Mouse (Mus musculus) regulatory T cell (primary cell): Measurements from ENCODE around the gene Lmbr1l.
"Not testable (repeated sequence)": the region's sequence is repeated elsewhere in the genome, so short reads cannot be mapped to it uniquely, and the experiment has no call there.

Source experiments
- in situ Hi-C: fragments of 300-600 bp; cut with MboI, MseI; formaldehyde crosslinking; loops from one replicate; pipeline ENCODE4 v1.15.1; 2025; ENCODE audit warnings: high pct_unique_total_duplicates

Lmbr1l gene

DNA sequence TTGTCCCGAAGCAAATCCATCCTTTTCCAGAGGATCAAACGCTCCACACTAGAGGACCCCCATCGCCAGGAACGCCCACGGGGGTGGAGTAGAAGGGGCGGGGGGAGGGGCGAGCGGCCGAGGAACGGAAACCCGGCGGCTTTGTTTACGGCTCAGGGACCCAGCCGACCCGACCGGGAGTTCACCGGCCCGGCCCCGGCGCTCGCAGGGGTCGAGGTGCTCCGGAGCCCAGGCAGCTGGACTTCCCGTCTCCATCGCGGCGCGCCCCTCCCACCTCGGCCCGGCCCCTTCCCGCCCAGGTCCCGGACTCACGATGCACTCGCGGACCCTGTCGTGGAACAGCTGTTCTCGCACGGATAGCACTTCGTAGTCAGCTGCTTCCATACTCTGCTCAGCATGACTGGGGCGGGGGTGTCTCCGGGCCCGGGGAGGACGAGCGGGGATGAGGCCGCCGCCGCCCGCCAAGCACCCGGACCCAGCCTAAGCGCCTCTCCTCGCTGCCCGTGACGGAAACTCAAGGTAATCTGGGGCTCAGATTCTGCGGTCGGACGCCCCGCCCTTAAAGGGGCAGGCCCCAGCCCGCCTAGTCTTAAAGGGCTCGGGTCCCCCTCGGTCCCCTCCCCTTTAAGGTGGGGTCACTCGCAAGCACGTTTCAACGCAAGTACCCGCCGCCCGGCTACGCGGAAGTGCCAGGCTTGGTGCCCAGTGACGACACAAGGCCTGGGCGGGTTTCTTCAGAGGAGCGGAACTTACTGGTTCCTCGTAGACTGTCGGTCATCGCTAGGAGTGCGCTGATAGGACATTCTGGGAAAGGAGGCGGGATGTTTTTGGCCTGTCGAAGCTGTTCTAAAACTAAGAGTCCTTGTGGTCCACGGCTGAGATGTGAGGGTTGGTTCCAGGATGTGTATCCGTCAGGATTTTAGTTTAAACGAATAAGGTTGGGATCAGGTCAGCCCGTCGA lies at the start of gene Lmbr1l:
Gene Lmbr1l (minus strand): TSS at position 694 of the 961 bp plus-strand sequence.
- in situ Hi-C loops: loop anchor here (5.0 kb wide), 1 partner anchor 36 kb away; no protein-coding TSS in a partner anchor

DNA sequence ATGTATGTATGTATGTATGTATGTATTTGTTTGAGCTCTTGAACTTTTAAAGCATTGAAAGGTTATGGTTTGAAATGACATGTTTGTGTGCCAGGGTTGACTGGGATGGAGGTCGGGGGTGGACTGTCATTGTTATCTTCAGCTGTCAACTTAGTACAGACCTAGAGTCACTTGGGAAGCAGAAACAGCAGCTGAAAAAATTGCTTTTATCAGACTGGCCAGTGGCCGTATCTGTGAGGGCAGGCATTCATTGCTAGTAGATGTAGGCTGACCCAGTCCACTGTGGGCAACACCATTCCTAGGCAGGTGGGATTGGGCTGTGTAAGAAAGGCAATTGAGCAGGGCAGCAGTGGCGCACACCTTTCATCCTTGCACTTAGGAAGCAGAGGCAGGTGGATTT lies 41.5 kb upstream of the Lmbr1l start:
- in situ Hi-C loops: no loop called here

DNA sequence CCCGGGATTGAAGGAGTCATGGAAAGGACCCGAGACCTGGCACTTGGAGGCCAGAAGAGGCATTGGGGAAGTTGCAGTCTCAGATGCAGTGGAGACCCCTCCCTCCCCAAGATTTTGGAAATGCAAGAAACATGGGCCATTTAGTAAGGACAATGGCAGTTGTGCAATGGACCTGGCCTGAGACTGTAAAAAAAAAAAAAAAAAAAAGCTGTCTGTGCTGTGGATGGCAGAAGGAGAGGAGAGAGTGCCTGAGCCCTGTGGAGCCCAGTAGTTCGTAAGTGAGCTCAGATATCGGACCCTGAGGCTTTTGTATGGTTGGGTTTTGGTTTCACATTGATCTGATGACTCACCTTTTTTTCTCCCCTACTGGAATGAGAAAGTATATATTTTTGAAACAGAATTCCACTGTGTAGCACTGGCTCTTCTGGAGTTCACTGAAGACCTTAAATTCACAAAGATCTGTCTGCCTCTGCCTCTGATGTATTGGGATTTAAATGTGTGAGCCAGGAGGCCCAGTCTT lies 40.9 kb upstream of the Lmbr1l start:
- in situ Hi-C loops: no loop called here

DNA sequence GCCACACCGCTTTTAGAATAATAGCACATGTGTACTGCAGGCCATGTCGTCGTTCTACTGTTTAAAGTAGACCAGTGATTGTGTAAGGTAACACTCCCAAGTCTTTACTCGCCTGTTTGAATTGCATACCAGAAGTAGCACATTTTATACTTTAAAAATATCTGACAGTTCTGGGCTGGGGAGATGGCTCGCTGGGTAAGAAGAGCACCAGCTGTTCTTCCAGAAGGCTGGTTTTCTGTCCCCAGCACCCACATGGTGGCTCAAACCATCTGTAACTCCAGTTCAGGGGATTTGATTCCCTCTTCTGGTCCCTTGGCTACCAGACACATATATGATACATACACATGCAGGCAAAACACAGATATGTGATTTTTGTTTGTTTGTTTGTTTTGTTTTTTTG lies 39.4 kb upstream of the Lmbr1l start:
- in situ Hi-C loops: no loop called here

DNA sequence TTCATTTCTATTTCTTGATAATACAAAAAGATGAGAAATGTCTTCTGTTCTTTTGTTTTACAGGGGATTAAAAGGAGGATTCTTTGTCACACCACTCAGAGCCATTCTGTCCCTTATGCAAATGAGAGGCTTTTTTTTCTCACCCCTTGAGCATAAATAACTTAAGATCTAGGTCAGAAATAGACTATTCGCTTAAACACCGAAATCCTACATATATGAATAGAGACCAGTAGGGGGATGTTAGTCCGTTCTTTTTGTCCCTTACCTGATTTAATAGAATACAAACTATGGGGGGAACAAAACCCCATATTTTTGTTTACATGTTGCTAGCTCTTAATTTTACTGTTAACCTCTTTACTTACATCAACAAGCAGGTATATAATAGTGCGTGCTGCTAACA lies 38.0 kb upstream of the Lmbr1l start:
- in situ Hi-C loops: no loop called here

DNA sequence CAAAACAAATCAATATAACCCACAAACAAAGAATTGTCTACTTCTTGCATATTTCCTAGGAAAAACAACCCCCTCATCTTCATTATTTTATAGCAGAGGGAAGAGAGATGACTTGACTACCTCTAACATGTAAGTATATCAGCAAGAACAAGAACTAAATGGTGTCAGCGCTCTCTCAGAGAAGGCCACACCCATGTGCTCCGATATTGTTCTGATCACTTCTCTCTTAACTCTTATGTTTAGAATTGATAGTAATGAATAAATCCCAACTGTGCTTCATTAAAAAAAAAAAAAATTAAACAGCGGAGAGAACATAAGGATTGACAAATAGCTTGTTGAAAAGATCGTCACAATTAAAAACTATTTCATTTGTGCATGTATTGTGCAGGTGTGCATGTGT lies 37.3 kb upstream of the Lmbr1l start:
- in situ Hi-C loops: no loop called here

DNA sequence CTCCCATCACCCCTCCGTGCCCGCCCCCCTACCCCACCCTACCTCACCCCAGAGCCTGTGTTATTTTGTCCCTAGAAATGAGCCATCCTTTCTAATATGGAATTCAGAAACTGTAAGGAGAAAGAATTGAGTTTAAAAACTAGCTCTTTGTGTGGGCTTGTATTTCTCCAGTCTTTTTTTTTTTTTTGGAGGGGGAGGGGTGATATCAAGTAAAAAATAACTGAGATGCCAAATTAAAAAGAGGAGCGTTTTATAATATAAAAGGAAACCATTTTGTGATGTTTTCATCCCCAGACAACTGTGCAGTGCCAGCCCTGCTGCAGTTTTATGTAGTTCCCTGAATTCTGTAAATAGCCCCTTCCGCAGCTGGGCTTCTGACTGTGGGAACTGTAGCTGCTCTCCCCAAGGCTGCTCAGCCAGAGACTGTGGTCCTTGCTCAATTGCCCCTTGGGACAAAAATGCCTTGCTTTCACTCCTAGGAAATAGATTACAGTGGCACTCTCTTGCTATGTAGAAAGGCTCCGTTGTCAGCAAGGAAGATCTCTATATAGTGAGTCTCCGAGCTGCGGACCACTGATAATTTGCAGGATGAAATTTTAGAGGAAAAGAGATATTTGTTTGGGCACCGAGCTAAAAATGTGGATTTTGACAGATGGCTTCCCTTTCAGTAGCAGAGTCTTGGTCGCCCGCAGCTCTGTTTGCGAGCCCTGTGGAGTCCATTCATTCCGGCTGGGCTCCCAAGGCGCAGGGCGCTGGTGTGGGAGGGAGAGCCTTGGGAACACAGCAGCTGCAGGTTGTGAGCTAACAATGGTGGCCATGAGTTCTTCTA lies 36.6 kb upstream of the Lmbr1l start:
- in situ Hi-C loops: no loop called here

DNA sequence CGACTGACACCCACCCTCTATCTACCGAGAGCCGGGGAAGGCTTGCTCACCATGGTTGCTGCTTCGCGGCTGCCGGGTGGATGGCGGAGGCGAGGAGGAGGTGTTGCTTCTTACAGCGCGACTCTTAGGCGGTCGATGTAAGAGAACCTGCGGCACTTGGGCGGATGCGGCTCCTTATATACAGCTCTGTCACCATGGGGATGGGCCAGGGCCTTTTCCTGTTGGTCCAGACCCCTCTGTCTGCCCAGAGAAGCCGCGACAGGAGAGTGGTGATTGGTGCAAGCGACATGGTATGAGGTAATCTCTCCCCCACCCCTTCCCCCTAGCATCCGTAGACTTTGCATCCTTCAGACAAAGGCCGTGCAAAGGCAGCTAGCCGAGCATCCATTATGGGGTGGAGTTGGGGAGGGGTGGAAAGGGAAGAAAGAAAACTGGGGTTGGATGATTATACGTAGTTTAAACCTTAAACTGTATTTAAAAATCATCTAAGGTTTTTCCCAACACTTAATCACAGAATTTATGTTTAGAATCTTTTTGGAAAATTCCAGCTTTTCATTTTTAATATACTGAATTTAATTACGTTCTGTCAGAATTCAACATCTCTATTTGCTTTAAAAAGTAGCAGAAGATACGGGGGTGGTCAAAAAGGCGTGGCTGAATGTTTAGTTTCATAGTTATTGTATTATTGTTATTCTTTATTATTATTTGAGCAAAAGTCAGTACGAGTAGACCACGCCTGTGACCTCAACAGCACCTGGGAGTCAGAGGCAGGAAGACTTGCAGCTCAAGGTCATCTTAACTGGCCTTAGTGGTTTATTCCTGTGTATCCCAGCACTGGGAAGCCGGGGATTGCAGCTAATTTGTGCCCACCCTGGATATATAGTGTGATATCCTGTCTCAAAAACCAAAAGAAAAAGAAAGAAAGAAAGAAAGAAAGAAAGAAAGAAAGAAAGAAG lies 35.6 kb upstream of the Lmbr1l start, which contains the start of the genes Gm49450 and Tuba1a:
Gene Gm49450 (minus strand): TSS at position 151 of the 956 bp plus-strand sequence.
Gene Tuba1a (minus strand): TSS at position 303 of the 956 bp plus-strand sequence.
- in situ Hi-C loops: no loop called here

DNA sequence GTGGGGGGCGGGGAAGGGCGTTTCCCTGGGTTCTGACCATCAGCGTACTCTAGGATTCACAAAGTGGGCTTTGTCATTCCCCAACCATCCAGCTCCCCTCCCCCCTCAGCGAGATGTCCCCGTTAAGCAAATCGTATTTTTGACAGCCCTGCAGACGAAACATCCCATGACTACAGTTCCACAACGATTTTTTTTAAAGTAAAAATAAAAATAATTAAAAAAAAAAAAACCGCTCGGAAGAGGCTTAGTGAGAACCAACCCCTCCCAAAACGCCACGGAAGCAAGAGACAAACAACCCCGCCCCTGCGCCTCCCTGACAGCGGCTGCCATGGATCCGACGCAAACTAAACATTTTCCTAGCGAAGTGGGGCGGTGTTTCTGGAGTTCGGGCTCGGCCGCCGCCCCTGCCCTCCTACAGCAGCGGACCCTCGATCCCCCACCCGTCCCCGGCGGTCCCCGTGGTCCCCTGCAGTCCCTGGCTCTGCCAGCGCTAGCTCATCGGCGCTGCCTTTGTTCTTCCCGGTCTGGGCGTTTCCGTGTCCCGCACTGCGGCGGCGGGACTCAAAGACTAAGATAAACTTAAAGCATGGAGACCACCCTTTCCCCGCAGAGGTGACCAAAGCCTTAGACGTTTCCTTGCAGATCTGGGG lies 34.8 kb upstream of the Lmbr1l start:
- in situ Hi-C loops: no loop called here

DNA sequence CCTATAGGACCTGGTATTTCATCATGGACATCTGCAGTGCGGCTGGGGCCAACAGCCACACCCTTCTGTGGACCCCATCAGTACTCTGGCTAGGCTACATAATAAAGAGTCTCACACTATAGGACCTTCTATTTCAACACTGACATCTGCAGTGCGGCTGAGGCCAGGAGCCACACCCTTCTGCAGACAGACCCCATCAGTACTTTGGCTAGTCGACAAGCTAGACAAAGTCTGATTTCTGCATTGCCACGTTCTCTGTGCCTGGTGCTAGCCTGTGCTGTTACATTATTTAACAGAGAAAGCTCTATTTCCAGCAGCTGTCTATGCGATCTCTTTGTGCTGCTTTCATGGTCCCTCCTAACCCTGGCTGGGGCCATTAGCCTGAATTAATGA lies 34.0 kb upstream of the Lmbr1l start:
- in situ Hi-C loops: no loop called here

DNA sequence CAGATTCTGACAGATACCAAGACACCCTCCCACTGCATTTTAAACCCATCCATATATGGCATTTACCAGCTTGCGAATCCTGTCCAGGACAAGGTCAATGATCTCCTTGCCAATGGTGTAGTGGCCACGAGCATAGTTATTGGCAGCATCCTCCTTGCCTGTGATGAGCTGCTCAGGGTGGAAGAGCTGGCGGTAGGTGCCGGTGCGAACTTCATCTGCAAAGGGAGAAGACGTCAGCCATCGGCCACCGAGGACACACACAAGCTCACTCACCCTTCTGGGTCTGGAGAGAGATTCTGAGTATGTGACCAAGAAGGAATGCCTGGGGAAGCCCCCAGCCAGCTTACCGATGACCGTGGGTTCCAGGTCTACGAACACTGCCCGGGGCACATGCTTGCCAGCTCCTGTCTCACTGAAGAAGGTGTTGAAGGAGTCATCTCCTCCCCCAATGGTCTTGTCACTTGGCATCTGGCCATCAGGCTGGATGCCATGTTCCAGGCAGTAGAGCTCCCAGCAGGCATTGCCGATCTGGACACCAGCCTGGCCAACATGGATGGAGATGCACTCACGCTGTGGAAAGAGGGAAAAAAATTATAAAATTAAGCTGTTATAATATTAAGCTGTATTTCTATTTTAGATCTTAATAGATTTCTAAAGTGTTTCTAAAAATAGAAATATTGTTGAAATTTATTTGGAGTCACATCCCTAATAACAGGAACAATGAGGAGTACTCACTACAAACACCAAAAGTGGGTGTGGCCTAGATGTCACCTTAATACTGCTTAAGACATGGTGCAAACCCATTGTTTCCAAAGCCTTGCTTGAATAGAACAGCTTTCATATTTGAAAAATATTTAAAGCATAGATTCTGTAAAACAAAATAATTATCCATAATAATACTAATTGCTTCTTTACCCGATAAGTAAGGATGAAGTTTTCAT lies 33.4 kb upstream of the Lmbr1l start:
- in situ Hi-C loops: not testable (repeated sequence)

DNA sequence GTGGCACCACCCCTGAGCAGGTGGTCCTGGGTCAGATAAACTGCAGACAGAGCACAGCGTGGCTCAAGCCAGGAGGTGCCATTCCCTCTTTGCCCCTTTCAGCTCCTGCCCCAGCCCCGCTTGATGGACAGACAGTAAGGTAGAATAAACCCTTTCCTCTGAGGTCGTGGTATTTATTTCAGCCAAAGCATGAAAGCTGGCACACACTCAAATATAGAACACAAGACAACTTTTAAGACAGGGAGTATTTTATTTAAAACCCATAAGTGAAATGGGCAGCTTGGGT lies 31.5 kb upstream of the Lmbr1l start:
- in situ Hi-C loops: no loop called here

DNA sequence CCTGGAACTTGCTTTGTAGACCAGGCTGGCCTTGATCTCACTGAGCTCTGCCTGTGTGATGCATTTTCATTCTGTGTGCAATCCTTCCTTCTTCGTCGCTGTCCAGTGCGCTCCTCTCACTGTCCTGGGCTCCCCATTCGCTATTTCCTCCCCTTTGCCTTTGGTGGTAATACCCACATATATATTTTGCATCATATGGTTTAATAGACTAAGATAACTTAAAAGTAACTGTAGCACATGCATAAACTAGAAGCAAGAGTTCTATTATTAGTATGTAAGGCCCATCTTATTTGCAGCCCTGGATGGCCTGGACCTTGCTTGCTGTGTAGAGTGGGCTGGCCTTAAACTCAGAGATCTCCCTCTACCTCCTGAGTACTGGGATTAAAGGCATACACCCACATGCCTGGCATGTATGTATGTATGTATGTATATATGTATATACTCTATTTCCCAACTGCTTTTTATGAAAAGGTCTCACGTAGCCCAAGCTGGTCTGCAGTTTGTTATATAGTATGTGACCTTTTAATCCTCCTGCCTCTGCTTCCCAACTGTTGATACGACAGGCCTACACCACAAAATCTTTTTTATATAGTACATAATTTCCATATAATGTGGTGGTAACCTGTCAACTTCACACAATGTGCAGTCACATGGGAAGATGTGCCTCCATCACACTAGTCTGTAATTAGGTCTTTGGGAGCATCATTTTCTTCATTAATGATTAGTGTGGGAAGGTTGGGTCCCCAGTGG lies 31.0 kb upstream of the Lmbr1l start:
- in situ Hi-C loops: no loop called here

DNA sequence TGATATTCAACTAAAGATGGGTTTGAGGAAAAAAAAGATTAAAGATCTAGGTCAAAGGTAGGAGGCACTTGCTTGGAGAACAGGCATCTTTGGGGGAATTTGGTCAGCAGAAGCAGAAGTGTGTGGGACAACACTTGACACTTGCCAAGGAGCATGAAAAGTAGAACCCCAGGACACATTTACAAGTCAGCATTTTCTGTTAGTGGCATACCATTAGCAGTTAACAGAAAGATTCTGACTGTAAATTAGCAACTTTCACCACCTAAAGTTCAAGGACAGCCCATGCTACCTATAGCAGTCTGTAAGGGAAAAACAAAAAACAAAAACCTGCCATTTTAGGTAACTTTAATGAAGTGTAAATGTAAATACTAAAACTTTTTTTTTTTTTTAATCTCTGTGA lies 30.4 kb upstream of the Lmbr1l start:
- in situ Hi-C loops: no loop called here

DNA sequence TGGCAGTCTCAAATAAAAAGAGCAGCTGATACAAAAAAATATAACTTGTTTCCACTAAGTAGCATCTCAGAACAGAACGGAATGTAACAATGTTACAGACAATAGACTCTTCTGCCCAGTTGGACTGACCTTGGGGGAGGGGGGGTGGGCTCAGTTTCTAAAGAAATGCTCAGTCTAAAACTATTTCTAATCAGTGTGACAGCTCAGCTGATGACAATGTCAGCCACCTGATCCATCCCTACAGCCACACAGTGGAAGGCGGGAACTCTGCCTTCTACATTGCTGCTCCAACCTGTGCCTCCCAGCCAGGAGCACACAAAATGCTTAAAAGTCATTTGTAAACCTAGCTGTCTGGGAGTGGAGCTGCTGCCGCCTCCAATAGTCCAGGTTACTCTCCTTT lies 29.9 kb upstream of the Lmbr1l start:
- in situ Hi-C loops: no loop called here

DNA sequence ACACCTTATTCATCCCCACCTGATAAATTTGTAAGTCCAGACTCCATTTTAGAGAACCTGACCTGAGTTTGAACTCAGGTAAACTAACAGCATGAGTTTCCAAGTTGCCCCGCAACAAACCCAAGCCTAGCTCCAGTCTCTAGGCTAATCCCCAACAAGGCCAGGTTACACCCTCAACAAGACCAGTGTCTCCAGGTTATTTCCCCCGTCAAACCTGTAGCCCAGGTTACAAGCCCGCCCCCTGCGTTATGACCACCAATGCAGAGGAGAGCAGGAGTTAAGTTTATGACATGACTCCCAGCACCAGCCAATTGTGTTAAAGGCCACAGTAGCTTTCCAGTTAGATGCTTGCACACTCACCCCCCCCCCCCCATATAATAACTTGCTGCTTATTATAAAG lies 25.1 kb upstream of the Lmbr1l start:
- in situ Hi-C loops: loop anchor here (5.0 kb wide), 1 partner anchor 39 kb away; no protein-coding TSS in a partner anchor

DNA sequence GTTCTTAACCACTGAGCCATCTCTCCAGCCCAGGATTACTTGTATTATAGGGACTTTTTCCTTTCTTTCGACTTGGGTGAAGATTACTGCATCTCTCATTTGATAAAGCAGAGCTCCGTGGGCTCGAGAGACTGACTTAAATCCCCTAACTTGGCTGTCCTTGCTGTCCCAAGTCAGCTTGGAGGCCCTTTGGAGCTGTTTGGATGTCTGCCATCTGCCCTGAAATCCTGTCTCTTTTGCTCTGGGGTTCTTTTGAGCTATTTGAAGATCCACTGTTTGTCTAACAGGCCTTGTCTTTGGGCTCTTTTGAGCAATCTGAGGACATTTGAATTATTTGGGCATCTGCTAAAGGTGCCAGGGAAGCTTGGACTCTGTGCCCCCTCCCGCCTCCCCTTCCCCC lies 24.1 kb upstream of the Lmbr1l start:
- in situ Hi-C loops: loop anchor here (5.0 kb wide), 1 partner anchor 40 kb away; no protein-coding TSS in a partner anchor

DNA sequence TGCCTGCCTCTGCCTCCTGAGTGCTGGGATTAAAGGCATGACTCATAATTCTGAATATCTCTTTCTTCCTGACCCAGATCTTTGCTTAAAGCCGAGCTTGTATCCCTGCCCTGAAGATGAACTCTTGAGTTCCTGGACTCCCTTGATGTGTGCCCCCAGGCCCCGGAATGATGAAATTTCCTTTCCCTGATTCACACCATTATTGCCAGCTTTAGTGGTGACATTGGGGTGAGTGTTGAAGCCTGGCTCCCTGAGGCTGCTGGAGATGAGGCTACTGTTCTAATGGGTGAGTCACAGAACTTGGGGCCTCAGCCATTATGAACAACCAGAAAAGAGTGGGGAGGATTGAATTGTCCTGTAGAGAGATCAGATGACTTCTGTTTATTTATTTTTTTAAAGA lies 23.5 kb upstream of the Lmbr1l start:
- in situ Hi-C loops: loop anchor here (5.0 kb wide), 1 partner anchor 41 kb away; no protein-coding TSS in a partner anchor

DNA sequence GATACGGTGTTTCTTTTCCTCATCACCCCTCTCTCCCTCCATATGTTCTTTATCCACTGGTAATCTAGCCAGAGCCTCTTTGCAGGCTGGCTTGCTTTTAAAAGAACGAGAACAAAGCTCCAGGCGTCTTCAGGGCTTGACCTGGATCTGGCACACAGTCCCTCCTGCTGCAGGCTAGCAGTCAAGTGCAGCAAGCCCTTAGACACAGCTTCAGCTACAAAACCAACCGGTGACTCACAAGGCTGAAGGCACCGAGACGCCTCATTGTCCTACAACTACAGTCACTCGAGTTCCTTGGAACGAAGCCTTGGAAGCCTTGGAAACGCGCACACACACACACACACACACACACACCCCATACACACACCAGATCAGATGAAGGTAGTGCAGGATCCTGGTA lies 22.8 kb upstream of the Lmbr1l start:
- in situ Hi-C loops: loop anchor here (5.0 kb wide), 1 partner anchor 41 kb away; no protein-coding TSS in a partner anchor
